Mouse (Mus musculus) MEL (cell line): ENCODE results near the gene Gm27179.
"Not testable (repeated sequence)": the region's sequence is repeated elsewhere in the genome, so short reads cannot be mapped to it uniquely, and the experiment has no call there.

Experiments
- CTCF ChIP-seq, 3 experiments: IDR thresholded peaks in 2 of 3; conservative IDR thresholded peaks in 1 of 3; 2 replicates each; pipeline ENCODE4 v1.5.1; 2011 to 2012; ENCODE audit warnings: low read length in 3 of 3, low read depth in 2 of 3, mild to moderate bottlenecking in 2 of 3, improper control_type of control experiment in 1 of 3, inconsistent platforms in 1 of 3, mixed read lengths in 1 of 3, moderate library complexity in 1 of 3; ENCODE audit not compliant: control insufficient read depth in 1 of 3, insufficient read depth in 1 of 3, poor library complexity in 1 of 3, severe bottlenecking in 1 of 3
- ELF1 ChIP-seq: IDR thresholded peaks from 2 replicates; pipeline ENCODE4 v1.6.1; 2014; ENCODE audit warnings: low read depth, mild to moderate bottlenecking, inconsistent platforms, low read length, improper control_type of control experiment, moderate library complexity
- POLR2A ChIP-seq, 2 experiments: IDR thresholded peaks; 2 replicates each; pipeline ENCODE4 v1.6.1; 2011 to 2012; ENCODE audit warnings: low read length in 2 of 2, mild to moderate bottlenecking in 2 of 2, control low read depth in 1 of 2, improper control_type of control experiment in 1 of 2, low read depth in 1 of 2, moderate library complexity in 1 of 2; ENCODE audit not compliant: control insufficient read depth in 1 of 2, insufficient read depth in 1 of 2, poor library complexity in 1 of 2
- POLR2AphosphoS5 ChIP-seq: IDR thresholded peaks from 2 replicates; pipeline ENCODE4 v1.6.1; 2012; ENCODE audit warnings: low read depth, borderline replicate concordance, mild to moderate bottlenecking, inconsistent platforms, low read length, moderate library complexity, mixed read lengths
- TCF12 ChIP-seq: IDR thresholded peaks from 2 replicates; pipeline ENCODE4 v1.6.1; 2014; ENCODE audit warnings: low read depth, mild to moderate bottlenecking, inconsistent platforms, low read length, improper control_type of control experiment, moderate library complexity

GRCm38 (mm10) chr14:69502440-69503150 is 9.8 kb downstream of the Gm27179 start:
- TF ChIP-seq POLR2A (IDR thresholded peaks at IDR 0.05; ENCODE audit: control insufficient read depth in 1 of 2, insufficient read depth in 1 of 2, low read depth in 1 of 2, low read length in 2 of 2, poor library complexity in 1 of 2); CTCF (IDR thresholded peaks at IDR 0.05 in 2 of 3, conservative IDR thresholded peaks at IDR 0.05 in 1 of 3; ENCODE audit: control insufficient read depth in 1 of 3, insufficient read depth in 1 of 3, low read depth in 2 of 3, low read length in 3 of 3, poor library complexity in 1 of 3, severe bottlenecking in 1 of 3); POLR2AphosphoS5; ELF1; TCF12: not testable (repeated sequence)
